Mouse (Mus musculus) erythroblast, embryonic 14.5 days (primary cell): Measurements from ENCODE around the gene Ppp4c. TPM values are rescaled to one million over a fixed set of nuclear protein-coding genes. Genes with fewer than 3 reads are reported as not detected.

Experiments
- H3K27me3 ChIP-seq: 2 replicates; pipeline ENCODE4 v1.6.1; 2012; ENCODE audit warnings: inconsistent platforms; ENCODE audit not compliant: control insufficient read depth
- H3K36me3 ChIP-seq: 2 replicates; pipeline ENCODE4 v1.6.1; 2012; ENCODE audit warnings: mild to moderate bottlenecking, inconsistent platforms; ENCODE audit not compliant: control insufficient read depth
- H3K4me1 ChIP-seq: 2 replicates; pipeline ENCODE4 v1.6.1; 2012; ENCODE audit warnings: inconsistent platforms; ENCODE audit not compliant: control insufficient read depth
- H3K4me3 ChIP-seq: replicated peaks from 2 replicates; pipeline ENCODE3; 2012; ENCODE audit warnings: moderate library complexity, mild to moderate bottlenecking, inconsistent platforms
- H3K9me3 ChIP-seq: 2 replicates; pipeline ENCODE4 v1.6.1; 2012; ENCODE audit warnings: low read length, inconsistent platforms, mixed read lengths; ENCODE audit not compliant: control insufficient read depth
- GATA1 ChIP-seq: IDR thresholded peaks from 2 replicates; pipeline ENCODE4 v1.6.1; 2012; ENCODE audit warnings: low read length, inconsistent platforms, mixed read lengths
- TAL1 ChIP-seq: IDR thresholded peaks from 3 replicates; pipeline ENCODE4 v1.6.1; 2012; ENCODE audit warnings: low read length, inconsistent platforms, mixed read lengths
- polyA plus RNA-seq: library from polyadenylated mRNA; stranded (reverse); fragments of >175 nt; gene quantifications from 2 replicates; pipeline ENCODE4 v1.2.3, GENCODE M21; 2012

The Ppp4c gene
- polyA plus RNA-seq, 1 experiment, result 12.3 TPM

DNA sequence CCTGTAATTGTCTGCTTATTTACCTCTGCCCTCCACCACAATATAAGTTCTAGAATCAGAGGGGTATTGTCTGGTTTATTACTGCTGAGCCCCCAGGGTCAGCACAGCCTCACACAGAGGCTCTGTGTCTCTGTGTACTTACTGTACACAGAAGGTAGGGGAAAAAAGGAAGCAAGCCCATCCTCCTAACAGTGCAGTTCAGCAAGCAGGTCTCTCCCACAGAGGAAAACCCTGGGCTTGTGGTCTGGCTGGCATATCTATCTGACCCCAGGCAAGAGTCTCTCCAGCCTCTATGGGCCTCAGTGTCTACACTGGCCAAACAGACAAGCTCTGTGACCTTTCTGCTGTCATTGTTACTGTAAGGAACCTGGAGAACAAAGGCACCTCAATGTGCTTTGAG, 11.5 kb upstream of the Ppp4c start:
- peaks cover 55% of the 10 kb centered on the region for H3K4me1 ChIP-seq
- no peaks in the 10 kb centered on the region for H3K27me3 ChIP-seq
- H3K4me3 ChIP-seq, result no peak overlapping the region
- H3K9me3 ChIP-seq, result no peaks in the 10 kb centered on the region
- H3K36me3 ChIP-seq, result peaks cover 21% of the 10 kb centered on the region
- TF ChIP-seq GATA1 (no peak), TAL1 (no peak)

DNA sequence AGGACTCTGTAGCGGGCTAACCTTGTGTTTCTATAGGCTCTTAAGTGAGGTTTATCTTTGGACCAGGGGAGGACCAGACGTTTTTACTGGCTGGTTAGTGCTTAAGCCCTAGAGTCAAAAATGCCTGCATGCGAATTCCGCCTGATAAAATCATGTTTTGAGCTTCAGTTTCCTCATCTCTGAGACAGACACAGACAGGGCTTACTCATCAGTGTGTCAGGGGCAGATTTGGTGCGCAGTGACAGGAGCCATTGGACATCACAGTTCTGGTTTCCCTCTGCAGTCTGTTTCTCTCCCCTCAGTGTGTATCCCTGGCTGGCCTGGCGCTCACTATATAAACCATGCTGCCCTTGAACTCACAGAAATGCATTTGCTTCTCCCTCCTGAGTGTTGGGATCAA, 10.9 kb upstream of the Ppp4c start:
- peaks cover 55% of the 10 kb centered on the region for H3K4me1 ChIP-seq

DNA sequence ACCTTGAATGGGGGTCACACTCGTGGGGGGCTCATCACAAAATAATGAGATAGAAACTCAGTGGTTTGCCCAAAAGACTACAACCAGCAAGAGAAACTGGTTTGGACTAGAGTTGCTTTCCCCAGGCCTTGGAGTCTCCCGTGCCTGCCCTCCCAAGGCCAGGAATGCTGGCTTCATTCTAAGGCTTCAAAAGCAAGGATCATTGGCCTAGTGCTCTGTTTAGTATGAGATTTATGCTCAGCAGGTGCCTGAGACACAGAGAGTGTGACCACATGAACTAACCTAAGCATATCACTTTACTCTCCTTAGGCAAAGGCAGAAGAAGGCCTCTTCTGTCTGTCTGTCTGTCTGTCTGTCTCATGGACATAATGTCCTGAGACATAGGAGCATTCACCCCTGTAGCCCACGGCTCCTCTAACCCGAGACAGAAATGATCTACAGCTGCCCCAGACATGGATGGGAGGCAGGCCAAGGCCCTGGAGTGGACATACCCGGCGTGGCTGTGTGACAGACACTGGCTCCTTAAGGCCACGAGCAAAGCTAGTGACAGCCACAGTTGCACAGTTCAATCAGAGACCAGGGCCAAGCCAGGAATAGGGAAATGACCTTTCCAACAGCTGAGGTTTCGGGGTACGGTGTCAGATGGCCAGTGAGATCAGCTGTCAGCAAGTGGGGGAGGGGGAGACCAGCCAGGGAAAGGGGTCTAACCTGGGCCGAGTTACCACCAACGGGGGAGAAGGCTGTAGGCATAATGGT, 10.0 kb upstream of the Ppp4c start:
- no peaks in the 10 kb centered on the region for H3K9me3 ChIP-seq
- no peaks in the 10 kb centered on the region for H3K27me3 ChIP-seq
- no peak overlapping the region for H3K4me3 ChIP-seq
- TF ChIP-seq GATA1 (no peak), TAL1 (no peak)
- H3K4me1 ChIP-seq, result peaks cover 55% of the 10 kb centered on the region
- peaks cover 21% of the 10 kb centered on the region for H3K36me3 ChIP-seq

More for the DNA sequence above, 10.9 kb upstream of the Ppp4c start:
- no peak for TF ChIP-seq TAL1
- no peak for TF ChIP-seq GATA1
- Histone ChIP-seq H3K27me3 (no peaks in the 10 kb centered on the region), H3K36me3 (peaks cover 21% of the 10 kb centered on the region), H3K4me3 (no peak overlapping the region), H3K9me3 (no peaks in the 10 kb centered on the region)

DNA sequence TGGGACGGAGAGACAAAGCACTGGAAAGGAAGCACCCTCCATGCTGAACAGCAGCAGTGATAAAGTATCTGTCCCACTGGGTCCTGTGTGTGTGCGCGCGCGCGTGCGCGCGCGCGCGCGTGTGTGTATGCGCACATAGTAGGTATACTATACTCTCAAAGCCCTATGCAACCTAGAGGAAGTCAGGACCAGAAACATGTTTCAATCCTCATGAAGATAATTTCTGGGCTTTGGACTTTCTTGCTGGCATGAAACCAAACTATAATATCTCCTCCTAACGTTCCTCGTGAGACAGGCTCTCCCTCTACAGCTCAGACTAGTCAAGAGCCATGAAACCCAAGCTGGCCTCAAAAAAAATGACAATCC, 8.7 kb upstream of the Ppp4c start:
- Histone ChIP-seq H3K36me3 (peaks cover 33% of the 10 kb centered on the region), H3K9me3 (no peaks in the 10 kb centered on the region), H3K4me1 (peaks cover 64% of the 10 kb centered on the region), H3K4me3 (no peak overlapping the region), H3K27me3 (no peaks in the 10 kb centered on the region)
- TF ChIP-seq GATA1, result no peak
- TF ChIP-seq TAL1, result no peak

DNA sequence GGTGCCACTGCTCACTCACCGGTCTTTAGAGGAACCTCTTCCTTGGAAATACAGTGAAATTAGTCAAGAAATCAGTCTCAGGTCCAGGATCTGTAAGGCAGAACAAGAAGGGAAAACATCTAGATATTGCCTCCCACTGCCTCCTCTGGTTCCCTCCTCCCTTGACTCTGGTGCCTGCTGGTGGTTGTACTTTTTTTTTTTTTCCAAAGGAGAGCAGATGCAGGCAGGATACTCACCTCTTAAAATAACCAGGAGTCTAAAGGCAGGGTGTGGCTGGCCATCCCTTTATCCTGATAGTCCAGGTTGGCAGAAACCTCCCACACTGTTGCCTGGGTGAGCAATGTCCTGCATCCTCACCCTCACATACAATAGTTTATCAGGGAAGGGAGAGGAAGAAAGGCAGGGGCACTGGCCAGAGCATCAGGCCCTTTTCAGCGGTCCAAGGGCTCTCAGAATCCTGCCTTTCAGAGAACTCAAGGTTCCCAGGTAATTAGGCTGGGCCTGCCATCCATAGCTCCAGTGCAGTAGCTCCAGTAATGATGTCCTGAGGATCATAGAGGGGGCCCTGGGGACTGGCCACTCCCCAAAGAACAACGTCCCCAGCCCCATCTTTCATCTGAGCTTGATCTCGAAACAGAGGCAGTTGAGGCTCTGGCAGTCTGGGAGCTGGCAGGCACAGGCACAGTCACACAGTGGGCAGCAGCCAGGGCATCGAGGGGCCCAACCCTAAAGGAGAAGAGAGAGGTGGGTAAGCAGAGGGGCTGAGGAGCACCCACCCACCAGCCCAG, 8.2 kb upstream of the Ppp4c start:
- Histone ChIP-seq H3K4me1 (peaks cover 70% of the 10 kb centered on the region), H3K27me3 (no peaks in the 10 kb centered on the region), H3K9me3 (no peaks in the 10 kb centered on the region), H3K4me3 (peak overlapping the region; percentile 90), H3K36me3 (peaks cover 39% of the 10 kb centered on the region)
- TF ChIP-seq TAL1 (no peak), GATA1 (no peak)

DNA sequence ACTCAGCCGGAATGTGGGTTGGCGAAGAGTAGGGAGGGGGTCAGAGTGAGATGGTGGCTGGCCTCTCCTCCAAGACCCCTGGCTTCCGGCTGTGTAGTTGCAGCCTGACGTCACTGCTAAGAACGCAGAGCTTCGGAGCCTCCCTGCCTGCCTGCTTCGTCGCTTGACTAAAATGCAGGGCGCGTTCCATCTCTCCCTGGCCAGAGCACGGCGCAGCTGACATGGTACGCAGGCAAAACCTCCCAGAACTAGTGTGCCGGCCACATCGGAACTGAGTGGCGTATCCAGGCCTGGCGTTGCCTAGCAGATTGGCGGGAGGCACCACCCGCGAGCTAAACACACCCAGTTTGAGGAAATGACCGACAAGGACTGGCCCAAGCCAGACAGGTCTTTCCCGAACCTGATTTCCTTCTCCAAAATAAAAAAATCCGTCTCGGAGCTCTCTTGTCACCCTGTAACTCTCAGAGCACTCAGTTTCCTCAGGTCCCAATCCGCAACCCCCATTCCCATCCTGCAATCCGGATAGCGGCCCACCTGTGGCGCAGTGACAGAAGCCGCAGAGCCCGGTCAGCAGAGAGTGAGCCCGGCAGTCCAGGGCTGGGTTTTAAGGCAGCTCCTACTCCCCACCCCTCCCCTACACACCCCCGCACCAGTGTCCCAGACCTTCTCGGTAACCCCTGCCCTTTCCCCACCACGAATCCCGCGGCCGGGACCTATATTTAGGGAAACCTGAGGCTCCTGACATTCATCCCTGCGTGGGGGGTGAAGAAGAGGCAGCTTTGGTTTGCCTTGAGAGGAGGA, 7.4 kb upstream of the Ppp4c start:
- no peaks in the 10 kb centered on the region for H3K9me3 ChIP-seq
- no peak for TF ChIP-seq GATA1
- no peak for TF ChIP-seq TAL1
- H3K4me3 ChIP-seq, result peak overlapping the region; percentile 90
- peaks cover 76% of the 10 kb centered on the region for H3K4me1 ChIP-seq
- H3K27me3 ChIP-seq, result no peaks in the 10 kb centered on the region
- peaks cover 43% of the 10 kb centered on the region for H3K36me3 ChIP-seq

DNA sequence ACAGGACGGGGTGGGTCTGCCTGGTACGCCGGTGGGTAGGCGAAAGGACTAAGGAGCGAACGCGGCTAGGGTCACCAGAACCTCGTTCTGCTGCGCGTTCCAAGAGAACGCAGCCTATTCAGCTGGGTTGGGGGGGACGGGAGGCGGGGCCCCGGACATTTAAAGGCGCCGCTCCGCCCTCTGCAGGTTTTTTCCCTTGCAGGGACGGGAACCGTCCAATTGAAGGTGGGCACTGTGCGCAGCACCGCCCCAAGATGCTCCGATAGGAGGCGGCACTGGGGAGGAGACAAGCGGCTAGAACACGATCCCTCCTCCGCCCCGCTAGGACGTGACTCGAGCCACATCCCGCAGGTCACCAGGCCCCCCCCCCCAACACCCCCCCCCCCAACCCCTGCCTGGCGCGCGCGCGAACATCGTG, 6.8 kb upstream of the Ppp4c start:
- H3K36me3 ChIP-seq, result peaks cover 44% of the 10 kb centered on the region
- TF ChIP-seq TAL1 (no peak), GATA1 (peak; percentile 49; the same call in 1 of the 2 replicates)
- H3K27me3 ChIP-seq, result no peaks in the 10 kb centered on the region
- no peaks in the 10 kb centered on the region for H3K9me3 ChIP-seq
- H3K4me3 ChIP-seq, result peak overlapping the region; percentile 90
- peaks cover 82% of the 10 kb centered on the region for H3K4me1 ChIP-seq

DNA sequence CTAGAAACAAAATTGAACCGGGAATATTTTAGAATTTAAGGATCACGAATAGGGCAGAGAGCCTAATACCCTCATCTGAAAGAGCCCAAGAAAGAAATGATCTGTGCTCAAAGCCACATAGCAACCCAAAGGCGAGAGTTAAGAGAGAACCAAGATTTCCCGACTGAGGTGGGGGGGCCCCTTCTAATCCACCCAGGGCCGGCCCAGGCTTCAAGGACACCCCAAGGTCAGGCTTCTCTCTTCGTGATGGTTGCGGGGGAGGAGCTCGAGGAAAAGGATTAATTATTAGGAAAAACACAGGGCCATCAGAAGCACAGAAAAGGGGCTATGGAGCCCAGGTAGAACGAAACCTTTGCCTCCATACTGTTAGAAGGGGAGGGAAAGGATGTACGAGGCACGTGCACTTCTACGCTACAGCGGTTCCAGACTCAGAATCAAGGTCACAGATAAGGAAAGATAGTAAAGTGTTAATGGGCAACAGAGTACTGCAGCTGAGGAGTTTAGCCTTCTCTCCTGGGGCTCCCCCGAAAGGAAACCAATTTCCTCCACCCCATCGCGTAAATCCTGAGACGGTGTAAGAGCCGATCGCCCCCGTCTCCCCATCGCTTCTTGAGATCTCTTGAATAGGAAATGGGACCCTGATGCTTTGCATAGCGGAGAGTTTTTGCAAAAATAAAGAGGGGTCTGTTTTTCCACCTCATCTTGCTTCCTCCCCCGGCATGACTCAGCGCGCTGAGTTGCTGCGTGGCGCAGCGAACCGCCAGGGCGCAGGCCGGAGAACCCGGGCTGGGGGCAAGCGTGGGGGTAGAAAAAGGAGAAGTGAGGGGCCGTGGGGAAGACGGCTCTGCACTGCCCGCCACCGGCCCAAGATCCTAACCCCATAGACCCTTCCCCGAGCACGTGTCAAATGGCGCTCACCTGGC, 6.1 kb upstream of the Ppp4c start:
- TF ChIP-seq TAL1 (no peak), GATA1 (no peak; the same call in 1 of the 2 replicates)
- peak overlapping the region; percentile 90 for H3K4me3 ChIP-seq
- no peaks in the 10 kb centered on the region for H3K27me3 ChIP-seq
- H3K36me3 ChIP-seq, result peaks cover 40% of the 10 kb centered on the region
- peaks cover 86% of the 10 kb centered on the region for H3K4me1 ChIP-seq
- H3K9me3 ChIP-seq, result no peaks in the 10 kb centered on the region
